Mouse (Mus musculus): ENCODE measurements around the gene H2-T22. TPM values are rescaled to one million over a fixed set of nuclear protein-coding genes. Genes with fewer than 3 reads are reported as not detected.
A peak's percentile ranks its signal among the peaks of the same experiment; 100 is the strongest.
"Not testable (repeated sequence)": the region's sequence is repeated elsewhere in the genome, so short reads cannot be mapped to it uniquely, and the experiment has no call there.

Gene H2-T22
- total RNA-seq (2021) = 10 to 100 TPM; 13.7 to 14.8 TPM
- long read RNA-seq, experiment 1, partial matches to known transcripts = 5 of 16 reads
- long read RNA-seq, experiment 1, other reads (novel, unspliced or antisense) = 7 of 16 reads
- long read RNA-seq, experiment 2, partial matches to known transcripts = 2 of 9 reads
- long read RNA-seq, experiment 2, other reads (novel, unspliced or antisense) = 3 of 9 reads

GRCm38 (mm10) chr17:36042610-36043169 is at the start of gene H2-T22, which contains the start of gene Gm6034:
H2-T22 (minus strand) TSS chr17:36042747.
Gm6034 (plus strand) TSS chr17:36042961.
- intact Hi-C loops (cut with DNase I) = not testable (repeated sequence)

GRCm38 (mm10) chr17:36091933-36092332 is 49.4 kb upstream of the H2-T22 start:
- intact Hi-C loops (cut with DNase I); DNase-seq (ENCODE audit: extremely low spot score in 1 of 2, low spot score in 2 of 2); H3K4me3 ChIP-seq; H3K27ac ChIP-seq: not testable (repeated sequence)

More at GRCm38 (mm10) chr17:36042610-36043169, at the start of gene H2-T22, which contains the start of gene Gm6034:
- Histone ChIP-seq H3K27ac (peak within 1 kb of the TSS; percentile 51; the same call in 1 of the 2 replicates), H3K4me3 (peak within 1 kb of the TSS; percentile 55)
- DNase-seq (ENCODE audit: extremely low spot score in 1 of 2, low spot score in 2 of 2) = peak; percentile 39 to 62

GRCm38 (mm10) chr17:36085976-36086375 is 43.4 kb upstream of the H2-T22 start:
- H3K4me3 ChIP-seq; DNase-seq (ENCODE audit: extremely low spot score in 1 of 2, low spot score in 2 of 2); H3K27ac ChIP-seq; intact Hi-C loops (cut with DNase I): not testable (repeated sequence)

GRCm38 (mm10) chr17:36083870-36084451 is 41.4 kb upstream of the H2-T22 start:
- Histone ChIP-seq H3K4me3 (peak overlapping the region; percentile 50), H3K27ac (no peak overlapping the region)
- DNase-seq (ENCODE audit: extremely low spot score in 1 of 2, low spot score in 2 of 2) = peak in 1 of 2 experiments; percentile 13
- intact Hi-C loops (cut with DNase I) = no loop called here
- TF ChIP-seq CTCF (IDR thresholded peaks at IDR 0.05) = no peak

GRCm38 (mm10) chr17:36083266-36083869 is 40.8 kb upstream of the H2-T22 start:
- Histone ChIP-seq H3K4me3 (peak overlapping the region; percentile 50), H3K27ac (no peak overlapping the region)
- TF ChIP-seq CTCF (IDR thresholded peaks at IDR 0.05) = no peak
- intact Hi-C loops (cut with DNase I) = no loop called here
- peak in 1 of 2 experiments; percentile 32 for DNase-seq (ENCODE audit: extremely low spot score in 1 of 2, low spot score in 2 of 2)

GRCm38 (mm10) chr17:36082519-36083232 is 40.1 kb upstream of the H2-T22 start:
- intact Hi-C loops (cut with DNase I); H3K27ac ChIP-seq: not testable (repeated sequence)
- peak overlapping the region; percentile 50 for H3K4me3 ChIP-seq
- DNase-seq (ENCODE audit: extremely low spot score in 1 of 2, low spot score in 2 of 2) = peak in 1 of 2 experiments; percentile 20

GRCm38 (mm10) chr17:36081901-36082300 is 39.4 kb upstream of the H2-T22 start:
- H3K27ac ChIP-seq; DNase-seq (ENCODE audit: extremely low spot score in 1 of 2, low spot score in 2 of 2); H3K4me3 ChIP-seq; intact Hi-C loops (cut with DNase I): not testable (repeated sequence)

- DNase-seq (ENCODE audit: extremely low spot score in 1 of 2, low spot score in 2 of 2) = peak; percentile 83 to 87
- intact Hi-C loops (cut with DNase I) = loop anchor here (1.0 to 10.0 kb wide), 3 partner anchors 74 to 130 kb away; no protein-coding TSS in a partner anchor
- peak; percentile 88 for TF ChIP-seq CTCF (IDR thresholded peaks at IDR 0.05)
- Histone ChIP-seq H3K27ac (no peak overlapping the region), H3K4me3 (no peak overlapping the region)
Measured at GRCm38 (mm10) chr17:36060829-36061228, 18.3 kb upstream of the H2-T22 start.

- H3K4me3 ChIP-seq; H3K27ac ChIP-seq; intact Hi-C loops (cut with DNase I); DNase-seq (ENCODE audit: extremely low spot score in 1 of 2, low spot score in 2 of 2): not testable (repeated sequence)
Measured at GRCm38 (mm10) chr17:36058362-36058761, 15.8 kb upstream of the H2-T22 start, which contains the start of gene Gm11127. Gm11127 (minus strand) TSS chr17:36058371.

- DNase-seq (ENCODE audit: extremely low spot score in 1 of 2, low spot score in 2 of 2); H3K27ac ChIP-seq; H3K4me3 ChIP-seq; intact Hi-C loops (cut with DNase I): not testable (repeated sequence)
Measured at GRCm38 (mm10) chr17:36057927-36058326, 15.4 kb upstream of the H2-T22 start.

- no peak overlapping the region for H3K27ac ChIP-seq
- intact Hi-C loops (cut with DNase I) = no loop called here
- peak overlapping the region; percentile 55; the same call in 1 of the 2 replicates for H3K4me3 ChIP-seq
- no peak for DNase-seq (ENCODE audit: extremely low spot score in 1 of 2, low spot score in 2 of 2)
- no peak for TF ChIP-seq CTCF (IDR thresholded peaks at IDR 0.05)
Measured at GRCm38 (mm10) chr17:36043286-36043685, 739 bp upstream of the H2-T22 start.

GRCm38 (mm10) chr17:36042055-36042454 is 492 bp downstream of the H2-T22 start:
- H3K27ac ChIP-seq; DNase-seq (ENCODE audit: extremely low spot score in 1 of 2, low spot score in 2 of 2); intact Hi-C loops (cut with DNase I): not testable (repeated sequence)
- peak overlapping the region; percentile 55 for H3K4me3 ChIP-seq

GRCm38 (mm10) chr17:36040604-36041003 is 1.9 kb downstream of the H2-T22 start:
- H3K27ac ChIP-seq; intact Hi-C loops (cut with DNase I); H3K4me3 ChIP-seq; DNase-seq (ENCODE audit: extremely low spot score in 1 of 2, low spot score in 2 of 2): not testable (repeated sequence)

GRCm38 (mm10) chr17:36036126-36036525 is 6.4 kb downstream of the H2-T22 start:
- H3K27ac ChIP-seq; intact Hi-C loops (cut with DNase I); DNase-seq (ENCODE audit: extremely low spot score in 1 of 2, low spot score in 2 of 2): not testable (repeated sequence)

More at GRCm38 (mm10) chr17:36036126-36036525, 6.4 kb downstream of the H2-T22 start:
- H3K4me3 ChIP-seq = not testable (repeated sequence)
